Mouse (Mus musculus) myocyte (in vitro differentiated cells): ENCODE data around the gene Nsmce4a. TPM values are rescaled to one million over a fixed set of nuclear protein-coding genes. Genes with fewer than 3 reads are reported as not detected.

Experiments used
- H3K27me3 ChIP-seq: one replicate; pipeline ENCODE4 v1.6.1; 2011; ENCODE audit not compliant: control insufficient read depth, insufficient read depth, insufficient read length
- H3K36me3 ChIP-seq: one replicate; pipeline ENCODE4 v1.6.1; 2011; ENCODE audit not compliant: control insufficient read depth, insufficient read depth
- H3K4me2 ChIP-seq: one replicate; pipeline ENCODE4 v1.6.1; 2011; ENCODE audit warnings: low read depth, control low read depth
- H3K4me3 ChIP-seq: one replicate; pipeline ENCODE4 v1.5.1; 2011; ENCODE audit warnings: mild to moderate bottlenecking, control low read depth, moderate library complexity
- H3K79me2 ChIP-seq: one replicate; pipeline ENCODE4 v1.6.1; 2011; ENCODE audit not compliant: control insufficient read depth, insufficient read depth
- H3ac ChIP-seq: one replicate; pipeline ENCODE4 v1.6.1; 2011; ENCODE audit not compliant: control insufficient read depth, insufficient read length
- CEBPB ChIP-seq: IDR thresholded peaks from 2 replicates; pipeline ENCODE4 v1.6.1; 2011; ENCODE audit warnings: mild to moderate bottlenecking, moderate library complexity; ENCODE audit not compliant: poor library complexity, insufficient read depth, severe bottlenecking
- E2F4 ChIP-seq: IDR thresholded peaks from one replicate; pipeline ENCODE4 v1.6.1; 2011; ENCODE audit warnings: mild to moderate bottlenecking, control low read depth, moderate library complexity; ENCODE audit not compliant: insufficient read depth
- MAX ChIP-seq: IDR thresholded peaks from one replicate; pipeline ENCODE4 v1.6.1; 2011; ENCODE audit warnings: low read depth, mild to moderate bottlenecking, control low read depth
- MYOD1 ChIP-seq, 3 experiments: IDR thresholded peaks; one replicate each; pipeline ENCODE4 v1.6.1; 2011; ENCODE audit warnings: control low read depth in 2 of 3, low read depth in 2 of 3, mild to moderate bottlenecking in 2 of 3, moderate library complexity in 1 of 3; ENCODE audit not compliant: insufficient read length in 2 of 3, control insufficient read depth in 1 of 3
- MYOG ChIP-seq, 3 experiments: IDR thresholded peaks; one replicate each; pipeline ENCODE4 v1.6.1; 2011; ENCODE audit warnings: control low read depth in 2 of 3, low read depth in 2 of 3, mild to moderate bottlenecking in 2 of 3; ENCODE audit not compliant: insufficient read length in 2 of 3, control insufficient read depth in 1 of 3, insufficient read depth in 1 of 3
- POLR2A ChIP-seq: IDR thresholded peaks from one replicate; pipeline ENCODE4 v1.6.1; 2011; ENCODE audit warnings: low read depth, mild to moderate bottlenecking, control low read depth, moderate library complexity; ENCODE audit not compliant: insufficient read length
- POLR2AphosphoS2 ChIP-seq: IDR thresholded peaks from one replicate; pipeline ENCODE4 v1.6.1; 2011; ENCODE audit warnings: low read depth, control low read depth; ENCODE audit not compliant: insufficient read length
- REST ChIP-seq: IDR thresholded peaks from one replicate; pipeline ENCODE4 v1.6.1; 2011; ENCODE audit warnings: mild to moderate bottlenecking, control low read depth, moderate library complexity; ENCODE audit not compliant: insufficient read depth, insufficient read length
- SRF ChIP-seq: IDR thresholded peaks from one replicate; pipeline ENCODE4 v1.6.1; 2011; ENCODE audit warnings: low read depth; ENCODE audit not compliant: control insufficient read depth, insufficient read length
- TCF12 ChIP-seq: IDR thresholded peaks from one replicate; pipeline ENCODE4 v1.6.1; 2011; ENCODE audit warnings: mild to moderate bottlenecking, control low read depth; ENCODE audit not compliant: poor library complexity, insufficient read depth, severe bottlenecking
- TCF3 ChIP-seq: IDR thresholded peaks from one replicate; pipeline ENCODE4 v1.6.1; 2011; ENCODE audit warnings: low read depth, control low read depth; ENCODE audit not compliant: insufficient read length
- USF1 ChIP-seq: IDR thresholded peaks from one replicate; pipeline ENCODE4 v1.6.1; 2011; ENCODE audit warnings: low read depth, mild to moderate bottlenecking, control low read depth, moderate library complexity
- polyA plus RNA-seq: library from polyadenylated mRNA; unstranded; fragments of >200 nt; fragmentation: generic; extraction: Trizol; gene quantifications from one replicate; pipeline ENCODE4 v1.2.1, GENCODE M21; 2012; ENCODE audit warnings: missing spikeins

The Nsmce4a gene
- polyA plus RNA-seq, 1 experiment, result 24.4 TPM

DNA sequence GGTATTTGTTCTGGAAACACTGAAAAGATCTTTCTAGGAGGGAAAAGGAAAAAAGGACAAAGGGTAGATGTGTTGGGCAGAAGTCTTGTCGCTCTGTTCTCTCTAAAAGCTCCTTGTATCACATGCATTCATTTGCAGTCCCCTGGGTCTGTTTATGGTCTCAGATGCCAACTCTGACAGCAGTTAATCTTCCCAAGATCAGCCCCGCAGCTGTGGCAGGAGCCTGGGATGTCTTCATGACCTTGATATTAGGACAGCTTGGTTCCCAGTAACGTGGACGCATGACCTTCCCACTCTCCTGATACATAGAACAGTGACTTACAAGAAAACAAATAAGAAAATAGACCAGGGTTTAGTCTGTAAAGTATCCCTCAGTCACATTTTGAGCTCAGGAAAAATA is 41.1 kb upstream of the Nsmce4a start:
- Histone ChIP-seq H3ac (no peak overlapping the region), H3K4me3 (no peak overlapping the region), H3K4me2 (no peak overlapping the region), H3K36me3 (no peaks in the 10 kb centered on the region), H3K27me3 (no peaks in the 10 kb centered on the region), H3K79me2 (no peaks in the 10 kb centered on the region)
- no peak for TF ChIP-seq CEBPB
- no peak for TF ChIP-seq REST
- TF ChIP-seq MYOD1 (IDR thresholded peaks at IDR 0.05; ENCODE audit: control insufficient read depth in 1 of 3, insufficient read length in 2 of 3, low read depth in 2 of 3), result peak in 1 of 3 experiments; percentile 46
- TF ChIP-seq MYOG (IDR thresholded peaks at IDR 0.05; ENCODE audit: control insufficient read depth in 1 of 3, insufficient read depth in 1 of 3, insufficient read length in 2 of 3, low read depth in 2 of 3), result peak in 2 of 3 experiments; percentile 35 to 40
- no peak for TF ChIP-seq POLR2AphosphoS2

GRCm38 (mm10) chr7:130606958-130607357 is 34.0 kb upstream of the Nsmce4a start:
- Histone ChIP-seq H3K27me3 (no peaks in the 10 kb centered on the region), H3ac (no peak overlapping the region), H3K79me2 (no peaks in the 10 kb centered on the region), H3K4me2 (no peak overlapping the region), H3K36me3 (no peaks in the 10 kb centered on the region), H3K4me3 (no peak overlapping the region)
- TF ChIP-seq TCF12 (no peak), MYOG (IDR thresholded peaks at IDR 0.05; ENCODE audit: control insufficient read depth in 1 of 3, insufficient read depth in 1 of 3, insufficient read length in 2 of 3, low read depth in 2 of 3) (no peak), POLR2AphosphoS2 (no peak), E2F4 (no peak), CEBPB (no peak), MYOD1 (IDR thresholded peaks at IDR 0.05; ENCODE audit: control insufficient read depth in 1 of 3, insufficient read length in 2 of 3, low read depth in 2 of 3) (no peak), USF1 (no peak), REST (no peak), POLR2A (no peak), MAX (no peak), SRF (no peak), TCF3 (no peak)

GRCm38 (mm10) chr7:130605111-130605510 is 32.2 kb upstream of the Nsmce4a start:
- no peak overlapping the region for H3K4me2 ChIP-seq
- H3ac ChIP-seq, result no peak overlapping the region
- H3K36me3 ChIP-seq, result no peaks in the 10 kb centered on the region
- H3K79me2 ChIP-seq, result no peaks in the 10 kb centered on the region
- H3K4me3 ChIP-seq, result no peak overlapping the region
- no peaks in the 10 kb centered on the region for H3K27me3 ChIP-seq
- no peak for TF ChIP-seq MAX
- TF ChIP-seq SRF, result no peak
- TF ChIP-seq REST, result no peak
- TF ChIP-seq TCF12, result no peak
- TF ChIP-seq TCF3, result no peak
- TF ChIP-seq MYOD1 (IDR thresholded peaks at IDR 0.05; ENCODE audit: control insufficient read depth in 1 of 3, insufficient read length in 2 of 3, low read depth in 2 of 3), result no peak
- TF ChIP-seq CEBPB, result no peak
- no peak for TF ChIP-seq USF1
- no peak for TF ChIP-seq MYOG (IDR thresholded peaks at IDR 0.05; ENCODE audit: control insufficient read depth in 1 of 3, insufficient read depth in 1 of 3, insufficient read length in 2 of 3, low read depth in 2 of 3)
- no peak for TF ChIP-seq POLR2A
- TF ChIP-seq POLR2AphosphoS2, result no peak
- TF ChIP-seq E2F4, result no peak

- Histone ChIP-seq H3K79me2 (no peaks in the 10 kb centered on the region), H3K4me3 (no peak overlapping the region), H3ac (no peak overlapping the region), H3K36me3 (no peaks in the 10 kb centered on the region), H3K4me2 (no peak overlapping the region), H3K27me3 (no peaks in the 10 kb centered on the region)
- TF ChIP-seq POLR2A (no peak), USF1 (no peak), REST (no peak), CEBPB (no peak), SRF (no peak), E2F4 (no peak), TCF3 (no peak), MYOD1 (IDR thresholded peaks at IDR 0.05; ENCODE audit: control insufficient read depth in 1 of 3, insufficient read length in 2 of 3, low read depth in 2 of 3) (peak in 2 of 3 experiments; percentile 53 to 85), POLR2AphosphoS2 (no peak), TCF12 (peak; percentile 2), MAX (no peak), MYOG (IDR thresholded peaks at IDR 0.05; ENCODE audit: control insufficient read depth in 1 of 3, insufficient read depth in 1 of 3, insufficient read length in 2 of 3, low read depth in 2 of 3) (no peak)
These were observed 31.5 kb upstream of the Nsmce4a start for GRCm38 (mm10) chr7:130604390-130604789.

DNA sequence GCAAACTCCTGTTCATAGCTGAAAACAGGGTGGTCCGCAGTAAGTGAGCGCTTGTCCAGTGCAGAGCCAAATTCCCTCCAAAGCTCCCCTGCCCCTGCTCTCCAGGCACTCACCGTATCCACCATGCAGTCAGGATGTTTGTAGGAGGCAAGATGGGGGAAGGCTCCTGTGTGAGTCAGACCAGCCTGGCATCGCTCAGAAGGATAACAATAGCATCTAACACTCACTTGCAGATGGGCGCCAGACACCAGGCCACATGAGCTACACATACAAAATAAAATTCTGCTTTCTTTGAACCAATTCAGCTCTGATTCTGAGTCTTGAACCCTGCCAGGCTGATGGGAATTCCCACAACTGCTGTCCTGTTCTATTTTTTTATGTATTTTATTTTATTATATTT is 30.6 kb upstream of the Nsmce4a start:
- H3K4me3 ChIP-seq, result no peak overlapping the region
- TF ChIP-seq REST (no peak), TCF12 (no peak), TCF3 (no peak), POLR2AphosphoS2 (no peak), E2F4 (no peak), MYOD1 (IDR thresholded peaks at IDR 0.05; ENCODE audit: control insufficient read depth in 1 of 3, insufficient read length in 2 of 3, low read depth in 2 of 3) (no peak), USF1 (no peak), SRF (no peak), MYOG (IDR thresholded peaks at IDR 0.05; ENCODE audit: control insufficient read depth in 1 of 3, insufficient read depth in 1 of 3, insufficient read length in 2 of 3, low read depth in 2 of 3) (no peak), POLR2A (no peak), CEBPB (no peak), MAX (no peak)
- H3K36me3 ChIP-seq, result no peaks in the 10 kb centered on the region

More for the DNA sequence above, 30.6 kb upstream of the Nsmce4a start:
- no peaks in the 10 kb centered on the region for H3K27me3 ChIP-seq
- H3K79me2 ChIP-seq, result no peaks in the 10 kb centered on the region
- H3ac ChIP-seq, result no peak overlapping the region
- H3K4me2 ChIP-seq, result no peak overlapping the region
